Mouse (Mus musculus) cerebellum, postnatal 25 days (tissue): ENCODE measurements at regions not wholly inside any gene's neighbourhood (a gene's known extent, or its start where the extent isn't known, plus 50 kb on each side); places are given as distances from the start of the nearest gene placed in this dataset.

Experiments used
- DNase-seq, 2 experiments: peaks; one replicate each; pipeline ENCODE4 v3.0.0; 2021; ENCODE audit warnings: mixed read lengths in 2 of 2

GRCm38 (mm10) chr14:55406146-55406545 is 72.4 kb upstream of the Dhrs4 start:
- DNase-seq = peak in 1 of 2 experiments; percentile 25
